Mouse (Mus musculus): ENCODE results near the gene Nsg2.

Gene Nsg2

GRCm38 (mm10) chr11:32087779-32088442 is 87.6 kb downstream of the Nsg2 start:
- DNase-seq, result no peak

- no peak for DNase-seq
Measured at GRCm38 (mm10) chr11:32095793-32096192, 95.5 kb downstream of the Nsg2 start.

- no peak for DNase-seq
Measured at GRCm38 (mm10) chr11:32096346-32096745, 96.1 kb downstream of the Nsg2 start.

- DNase-seq, result no peak
Measured at GRCm38 (mm10) chr11:32101059-32101632, 100.9 kb downstream of the Nsg2 start.

GRCm38 (mm10) chr11:32102976-32103375 is 102.7 kb downstream of the Nsg2 start:
- no peak for DNase-seq

- DNase-seq, result no peak
Measured at GRCm38 (mm10) chr11:32104406-32105116, 104.3 kb downstream of the Nsg2 start.

- DNase-seq, result no peak
Measured at GRCm38 (mm10) chr11:32105750-32106646, 105.7 kb downstream of the Nsg2 start.

- DNase-seq, result no peak
Measured at GRCm38 (mm10) chr11:32106647-32106985, 106.4 kb downstream of the Nsg2 start.

- no peak for DNase-seq
Measured at GRCm38 (mm10) chr11:32108441-32108840, 108.2 kb downstream of the Nsg2 start.
